Mouse (Mus musculus) retina, postnatal 7 days (tissue): Measurements from ENCODE around the gene Atp1a2.

Experiments used
- DNase-seq: peaks from one replicate; pipeline ENCODE4 v3.0.0-alpha.2; 2012; ENCODE audit warnings: low read depth, low spot score

The Atp1a2 gene

DNA sequence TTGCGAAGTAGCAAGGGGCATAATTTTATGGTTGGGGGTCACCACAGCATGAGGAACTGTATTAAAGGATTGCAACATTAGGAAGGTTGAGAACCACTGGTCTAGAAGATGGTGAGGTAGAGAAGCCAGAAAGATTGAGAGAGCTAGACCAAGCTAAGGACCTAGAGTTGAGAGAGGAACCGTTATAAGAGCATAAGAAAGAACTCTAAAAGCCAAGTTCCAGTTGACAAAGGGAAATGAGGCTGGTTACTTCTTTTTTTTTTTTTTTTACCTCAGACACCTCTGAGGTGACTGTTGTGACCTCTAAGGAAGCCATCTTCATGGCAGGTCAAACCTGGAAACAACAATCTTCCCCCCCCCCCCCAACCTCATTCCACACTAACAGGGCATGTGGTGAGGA, 7.3 kb upstream of the Atp1a2 start:
- no peak for DNase-seq

DNA sequence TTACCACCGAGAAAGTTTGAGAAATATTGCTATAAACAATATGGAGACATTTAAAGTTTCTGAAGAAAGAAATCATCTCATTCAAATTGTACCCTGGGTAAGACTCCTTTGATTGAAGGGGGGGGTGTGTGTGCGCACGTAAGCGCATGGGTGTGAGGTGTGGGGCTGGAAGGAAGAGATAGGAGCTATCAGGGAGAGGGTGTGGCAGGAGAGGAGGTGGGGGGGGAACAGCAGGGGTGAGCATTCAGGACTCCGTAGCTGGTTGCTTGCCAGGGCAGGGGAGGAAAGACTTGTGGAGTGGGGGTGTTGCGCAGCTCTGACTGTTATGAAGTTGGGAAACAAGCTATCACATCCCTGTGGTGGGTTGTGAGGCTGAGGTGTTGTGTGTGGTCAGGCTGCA, 6.6 kb upstream of the Atp1a2 start:
- DNase-seq: no peak

DNA sequence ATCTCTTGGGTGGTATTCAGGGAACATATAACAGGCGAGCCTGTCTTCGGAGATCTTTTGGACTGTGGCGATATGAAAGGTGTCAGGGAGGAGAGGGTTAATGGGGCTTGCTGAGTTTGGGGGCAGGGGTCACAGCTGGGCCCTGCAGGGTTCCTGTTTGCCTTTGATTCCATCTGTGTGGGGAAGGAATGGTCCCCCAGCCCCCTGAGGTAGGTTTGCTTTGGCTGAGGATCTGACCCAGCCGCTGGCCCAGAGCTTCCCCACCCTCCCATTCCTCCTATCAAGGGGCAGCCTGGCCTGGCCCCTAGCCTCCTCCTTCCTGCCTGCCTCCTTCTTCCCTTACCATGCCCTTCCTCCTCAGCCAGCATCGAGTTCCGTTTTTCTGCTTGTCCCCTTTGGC, 5.0 kb upstream of the Atp1a2 start:
- no peak for DNase-seq

DNA sequence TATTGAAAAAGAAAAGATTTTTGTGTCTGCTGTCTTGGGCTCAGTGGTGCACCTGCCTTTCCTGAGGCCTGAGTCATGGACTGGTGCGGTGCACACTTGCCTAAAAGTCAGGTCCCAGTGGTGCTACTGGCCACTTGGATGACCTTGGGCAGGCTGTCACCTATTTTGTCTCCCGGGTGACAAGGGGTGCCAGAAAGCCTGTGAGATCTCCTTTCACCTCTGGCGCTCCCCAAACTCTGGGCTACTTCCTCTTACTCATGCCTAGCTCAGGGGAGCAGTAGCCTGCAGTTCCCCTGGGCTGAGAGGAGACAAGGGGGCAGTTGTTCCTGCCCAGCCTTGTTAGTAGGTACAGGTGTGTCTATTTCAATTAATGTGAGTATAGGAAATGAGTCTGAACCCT, 4.4 kb upstream of the Atp1a2 start:
- no peak for DNase-seq

DNA sequence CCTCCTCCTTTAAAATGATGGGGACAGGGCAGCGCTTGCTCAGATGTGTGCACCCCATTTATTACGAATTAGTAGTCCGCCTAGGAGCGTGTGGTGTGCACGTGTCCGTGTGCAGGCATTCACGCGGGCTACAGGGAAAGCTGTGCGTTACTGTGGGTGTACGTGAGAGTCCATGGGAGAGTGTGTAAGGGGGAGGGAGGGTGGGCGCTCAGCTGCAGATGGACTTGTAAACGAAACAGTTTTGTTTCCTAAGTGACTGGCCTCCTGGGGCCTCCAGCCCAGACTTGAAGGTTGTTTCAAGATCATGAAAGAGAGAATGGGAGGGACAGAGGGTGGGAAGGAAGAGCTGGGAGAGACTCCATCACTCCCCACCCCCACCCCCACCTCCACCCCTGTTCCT, 3.3 kb upstream of the Atp1a2 start:
- no peak for DNase-seq

DNA sequence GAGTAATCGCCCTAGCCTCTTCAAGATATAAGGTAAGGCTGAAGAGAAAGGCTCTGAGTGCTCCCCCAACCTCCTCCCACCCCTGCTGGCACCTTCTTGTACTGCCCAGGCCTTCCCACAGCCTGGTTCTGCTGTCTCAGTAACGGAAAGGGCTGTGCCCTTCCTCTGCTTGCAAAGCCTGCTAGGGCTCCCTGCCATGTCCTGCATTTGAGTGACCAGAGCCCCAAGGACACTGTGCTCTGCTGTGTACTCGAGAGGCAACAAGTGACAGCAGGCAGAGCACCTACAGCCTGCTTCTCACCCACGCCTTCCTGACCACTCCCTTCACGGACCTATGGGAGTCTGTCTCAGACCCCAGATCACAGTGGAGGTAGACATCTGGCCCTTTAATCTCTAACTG, 2.4 kb upstream of the Atp1a2 start:
- DNase-seq: no peak

DNA sequence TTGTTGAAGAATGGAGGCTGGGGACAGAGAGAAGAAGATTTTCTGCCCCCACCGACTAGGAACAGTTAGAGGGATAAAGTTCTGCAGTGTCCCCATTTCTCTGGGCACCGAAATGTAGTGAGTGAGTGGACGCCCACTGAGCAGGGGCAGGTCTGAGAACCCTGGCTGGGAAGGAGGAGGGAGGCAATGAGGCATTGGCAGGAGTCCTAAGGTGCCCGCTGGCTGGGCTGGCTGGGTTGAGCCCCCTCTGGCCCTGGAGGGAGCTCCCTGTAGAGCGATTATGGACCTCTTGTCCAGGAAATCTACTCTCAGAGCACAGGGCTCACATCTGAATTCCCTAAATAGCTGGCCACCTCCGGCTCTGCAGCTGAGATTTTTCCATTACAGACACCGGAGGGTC, 1.7 kb upstream of the Atp1a2 start:
- no peak for DNase-seq

DNA sequence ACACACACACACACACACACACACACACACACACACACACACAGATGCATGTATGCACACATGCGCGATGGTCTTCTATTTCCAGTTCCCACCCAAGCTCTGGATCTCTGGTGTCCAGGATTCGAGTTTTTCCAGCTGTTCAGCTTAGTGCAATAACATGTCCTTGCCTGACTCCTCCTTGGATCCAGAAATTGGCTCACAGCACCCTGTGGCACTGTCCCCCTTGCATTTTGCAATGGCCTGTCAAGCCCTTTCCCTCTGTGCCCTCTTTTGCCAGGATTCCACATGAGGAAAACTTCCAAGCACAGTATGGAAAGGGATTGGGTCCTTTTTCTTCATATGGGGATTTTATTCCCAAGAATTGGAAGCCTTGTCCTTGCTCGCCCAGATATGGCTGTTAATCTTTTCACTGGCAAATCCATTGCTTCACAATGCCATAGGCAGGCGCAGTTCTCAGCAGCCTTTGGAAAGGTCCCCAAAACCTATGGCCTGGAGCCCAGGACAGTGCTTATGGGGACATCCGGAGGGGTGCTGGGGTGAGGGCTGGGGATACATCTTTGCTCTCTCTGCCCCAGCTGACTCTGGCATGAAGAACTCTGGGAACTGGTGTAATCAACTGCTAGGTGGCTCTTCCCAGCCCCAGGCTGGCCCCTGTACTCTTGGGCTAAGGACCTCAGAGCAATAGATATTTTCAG, 901 bp downstream of the Atp1a2 start:
- DNase-seq: no peak

DNA sequence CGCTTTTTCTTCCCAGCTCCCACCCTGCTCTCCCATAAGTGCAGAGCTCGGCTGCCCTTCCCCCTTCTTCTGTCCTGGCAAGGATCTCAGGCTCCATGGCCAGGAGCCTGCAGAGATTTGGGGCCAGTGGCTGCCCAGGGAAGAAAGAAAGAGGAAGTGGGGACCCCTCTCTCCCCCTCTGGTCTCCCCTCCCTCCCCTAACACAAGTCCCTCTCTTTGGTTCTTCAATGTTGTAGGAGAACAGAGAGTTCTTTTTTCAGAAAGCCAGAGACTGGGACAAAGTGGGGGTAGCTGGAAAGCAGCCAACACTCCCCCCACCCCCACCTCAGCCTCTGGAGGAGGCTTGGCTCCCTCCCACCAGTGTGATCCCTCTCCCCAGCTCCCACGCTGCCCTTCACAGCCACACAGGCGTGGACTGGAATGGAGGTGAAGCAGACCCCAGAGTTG, 2.1 kb downstream of the Atp1a2 start:
- DNase-seq: no peak

DNA sequence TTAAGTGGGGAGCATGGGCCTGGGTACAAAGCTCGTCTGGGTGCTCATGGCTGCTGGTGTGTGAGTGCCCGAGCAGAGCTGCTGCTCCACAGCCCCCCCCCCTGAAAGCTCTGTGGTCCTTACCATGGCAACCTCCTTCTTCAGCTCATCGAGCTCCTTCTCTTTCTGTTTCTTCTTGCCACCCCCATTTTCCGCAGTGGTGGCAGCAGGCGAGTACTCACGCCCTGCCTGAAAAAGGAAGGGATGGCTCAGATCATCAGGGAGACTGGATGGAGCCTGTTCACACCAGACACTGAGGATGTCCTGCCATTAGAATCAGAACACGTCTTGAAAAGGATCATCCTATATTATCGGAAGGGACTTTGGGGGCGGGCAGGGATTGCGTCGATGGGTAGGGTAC, 4.4 kb downstream of the Atp1a2 start:
- no peak for DNase-seq

DNA sequence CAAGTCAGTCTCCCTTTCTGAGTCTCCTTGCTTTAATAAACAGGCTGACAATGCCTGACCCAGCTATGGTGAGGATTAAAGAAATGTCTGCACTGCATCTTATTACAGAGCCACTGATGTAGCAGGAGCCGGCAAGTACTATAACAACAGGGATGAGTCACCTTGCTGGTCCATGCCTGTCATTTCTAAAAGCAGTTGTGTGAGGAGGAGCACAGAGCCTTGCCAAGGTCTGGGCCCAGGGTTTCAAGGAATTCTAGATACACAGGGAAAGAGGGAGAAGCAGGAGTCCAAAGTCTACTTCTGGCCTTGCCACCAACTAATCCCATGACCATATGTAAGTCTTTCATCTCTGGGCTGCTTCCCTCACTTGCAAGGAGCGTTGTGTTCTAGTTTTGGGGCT, 5.0 kb downstream of the Atp1a2 start:
- no peak for DNase-seq

DNA sequence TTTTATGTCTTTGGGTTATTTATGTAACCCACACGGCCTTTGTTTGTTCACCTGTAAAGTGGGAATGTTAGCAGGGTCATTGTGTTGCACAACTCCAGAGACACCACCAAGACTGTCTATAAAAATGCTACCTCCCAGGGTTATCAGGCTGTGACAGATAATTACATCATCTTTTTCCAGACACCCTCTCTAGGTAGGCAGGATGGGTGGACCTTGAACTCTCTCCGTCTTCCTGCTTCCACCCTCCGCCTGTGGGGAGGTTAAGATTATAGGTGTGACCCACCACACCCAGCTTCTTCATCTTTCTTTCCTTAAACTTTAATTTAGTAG, 8.3 kb downstream of the Atp1a2 start:
- DNase-seq: no peak

DNA sequence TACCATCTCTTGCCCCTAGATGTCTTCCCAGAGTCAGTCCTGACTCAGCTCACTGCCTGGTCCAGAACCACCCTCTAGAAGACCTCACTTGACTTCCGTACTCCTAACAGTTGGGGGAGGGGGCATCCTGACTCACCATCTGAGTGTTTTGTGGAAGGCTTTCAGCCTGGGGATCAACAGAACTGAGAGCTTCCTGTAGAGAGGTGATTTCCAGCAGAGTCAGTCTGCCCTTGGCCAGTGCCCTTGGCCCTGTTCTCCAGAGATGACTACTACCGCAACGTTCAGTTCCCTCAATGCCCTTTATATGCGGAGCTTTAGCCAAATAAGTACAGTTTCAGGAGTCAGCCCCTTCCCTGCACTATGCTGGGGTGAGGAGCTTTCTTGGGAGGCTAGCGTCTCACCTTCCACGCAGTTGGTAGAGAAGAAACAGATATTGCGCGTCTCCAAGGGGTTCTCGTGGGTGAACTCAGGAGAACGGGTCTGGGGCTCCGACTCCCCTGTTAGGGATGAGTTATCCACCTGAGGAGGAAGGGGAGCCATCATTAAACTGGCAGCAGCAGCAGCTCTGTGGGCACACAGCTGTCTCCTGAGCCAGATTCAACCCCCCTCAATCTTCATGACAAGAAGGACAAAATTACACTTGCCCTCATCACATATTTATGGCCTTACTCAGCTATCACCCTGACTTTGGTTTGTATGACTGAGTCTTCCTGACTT, 8.8 kb downstream of the Atp1a2 start:
- DNase-seq: no peak

DNA sequence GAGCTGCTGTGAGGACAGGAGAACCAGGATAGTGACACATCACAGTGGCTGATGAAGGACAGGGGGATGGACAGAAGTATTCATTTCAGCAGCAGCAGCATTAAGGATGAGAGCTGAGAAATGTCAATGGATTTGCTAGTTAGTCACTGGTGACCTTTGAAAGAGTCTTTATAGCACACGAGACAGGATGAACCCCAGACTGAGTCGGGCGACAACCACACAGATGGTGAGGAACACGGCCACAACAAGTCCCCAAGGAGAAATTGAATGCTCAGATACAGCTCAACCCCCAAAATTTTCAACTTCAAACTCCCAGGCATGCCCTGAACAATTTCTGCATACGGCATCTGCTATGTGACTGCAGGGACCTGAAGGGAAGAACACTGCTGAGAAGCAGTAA, 11.1 kb downstream of the Atp1a2 start:
- DNase-seq: no peak

DNA sequence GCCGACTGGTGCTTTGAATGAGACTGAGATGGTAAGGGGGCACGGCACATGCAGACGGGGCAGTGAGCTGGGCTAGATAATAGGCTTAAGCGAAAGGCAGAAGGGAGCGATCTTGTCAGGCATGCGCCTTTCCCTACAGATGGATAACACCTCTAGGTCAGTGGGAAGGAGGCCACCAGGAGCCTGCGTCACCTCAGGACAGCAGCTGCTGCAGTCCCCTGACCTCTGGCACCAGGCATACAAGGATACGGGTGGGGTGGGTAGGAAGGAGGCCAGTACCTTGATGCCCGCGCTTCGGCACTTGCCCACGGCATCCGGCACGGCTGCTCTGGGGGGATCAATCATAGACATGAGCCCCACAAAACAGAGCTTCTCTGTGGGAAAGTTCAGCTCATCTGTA, 13.6 kb downstream of the Atp1a2 start:
- peak; percentile 14 for DNase-seq

DNA sequence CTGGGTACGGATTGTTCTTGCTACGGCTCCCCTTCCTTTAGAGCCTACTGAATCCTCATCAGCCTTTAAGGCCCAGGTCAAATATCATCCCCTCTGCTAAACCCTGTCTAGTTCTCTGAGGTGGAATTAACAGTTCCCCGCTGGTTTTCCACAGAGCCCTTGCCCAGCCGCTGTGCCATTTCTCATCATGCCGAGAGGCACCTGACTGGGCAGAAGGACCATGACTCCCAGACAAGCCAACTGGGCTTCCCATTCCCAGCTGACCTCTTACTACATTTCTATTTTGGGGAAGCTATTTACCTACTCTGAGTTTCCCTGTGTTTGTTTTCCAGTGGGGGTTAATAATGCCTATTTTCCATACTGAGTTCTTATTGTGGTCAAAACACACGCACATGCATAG, 14.8 kb downstream of the Atp1a2 start:
- no peak for DNase-seq

DNA sequence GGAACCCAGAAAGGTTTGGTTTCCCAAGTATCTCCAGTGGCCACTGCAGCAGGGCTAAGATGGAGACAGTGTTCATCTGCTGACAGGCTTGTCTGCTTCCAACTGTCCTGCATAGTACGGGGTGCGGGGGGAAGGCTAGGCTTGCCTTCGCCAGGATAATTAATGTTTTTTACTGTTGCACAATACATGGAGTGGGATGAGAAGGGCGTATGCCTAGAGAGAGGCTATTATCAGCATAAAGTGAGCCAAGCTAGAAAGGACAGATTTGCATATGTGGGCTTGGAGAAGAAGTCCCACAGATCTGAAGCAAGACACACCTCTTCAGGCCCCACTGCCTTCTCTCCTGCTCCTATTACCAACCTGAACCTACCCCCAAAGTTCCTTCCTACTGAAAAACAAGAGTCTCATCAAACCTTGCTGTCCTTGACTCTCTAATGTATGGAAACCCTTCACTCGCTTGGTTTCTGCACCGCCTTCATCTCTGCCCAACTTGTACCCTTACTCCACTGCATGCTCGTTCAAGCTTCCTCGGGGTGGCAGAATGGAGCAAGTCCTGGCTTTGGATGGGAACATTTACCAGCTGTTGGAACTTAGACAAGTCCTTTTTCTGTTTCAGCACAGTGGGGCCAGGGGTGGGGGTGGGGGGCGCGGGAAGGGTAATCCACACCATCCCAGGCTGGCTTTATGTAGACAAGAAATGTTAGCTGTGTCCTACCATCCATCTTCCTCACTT, 16.2 kb downstream of the Atp1a2 start:
- no peak for DNase-seq

DNA sequence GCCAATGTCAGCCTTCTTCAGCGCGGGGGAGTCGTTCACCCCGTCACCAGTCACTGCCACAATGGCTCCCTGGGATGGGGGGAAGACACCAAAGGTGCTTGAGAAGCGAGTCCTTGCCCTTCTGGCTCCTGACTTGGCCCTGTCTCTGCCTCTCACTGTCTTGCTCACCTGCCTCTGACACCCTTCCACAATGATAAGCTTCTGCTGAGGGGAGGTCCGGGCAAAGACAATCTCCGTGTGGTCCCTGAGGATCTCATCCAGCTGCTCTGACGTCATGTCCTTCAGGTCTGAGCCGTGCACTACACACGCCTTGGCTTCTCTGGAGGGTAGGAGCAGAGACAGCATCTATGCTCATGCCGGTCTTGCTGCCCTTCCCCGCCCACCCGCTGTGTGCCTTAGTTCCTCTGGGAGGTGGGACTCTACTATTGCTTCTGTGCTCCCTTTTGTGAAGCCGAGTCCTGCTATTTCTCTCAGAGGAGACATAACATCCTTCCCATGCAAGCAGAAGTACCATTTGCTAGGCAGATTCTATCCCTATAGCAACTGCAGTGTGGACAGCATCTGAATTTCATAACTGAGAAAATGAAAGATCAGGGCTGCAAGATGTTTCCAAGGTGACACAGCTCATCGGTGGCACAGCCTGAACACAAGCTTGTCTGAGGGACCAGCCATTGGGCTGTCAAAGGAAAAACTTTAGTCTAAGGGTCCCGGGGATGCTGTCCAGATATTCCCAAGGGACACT, 17.9 kb downstream of the Atp1a2 start:
- DNase-seq: no peak

DNA sequence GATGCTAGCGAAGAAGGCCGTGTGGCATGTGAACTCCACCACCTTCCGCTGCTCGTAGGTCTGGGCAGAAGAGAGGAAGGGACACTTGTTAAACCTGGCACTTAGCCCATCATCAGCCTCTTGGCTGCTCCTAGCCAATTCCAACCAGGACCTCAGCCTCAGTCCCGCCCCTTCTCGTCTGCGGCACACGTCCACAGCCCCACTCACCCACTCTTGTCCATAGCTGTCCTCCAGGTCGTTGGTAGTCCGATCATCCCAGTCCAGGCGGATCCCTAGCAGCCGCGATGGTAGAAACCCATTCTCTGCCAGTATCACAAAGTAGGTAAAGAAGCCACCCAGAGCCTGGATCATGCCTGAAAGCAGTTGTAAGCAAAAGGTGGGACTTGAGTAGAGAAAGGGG, 19.5 kb downstream of the Atp1a2 start:
- DNase-seq: no peak

DNA sequence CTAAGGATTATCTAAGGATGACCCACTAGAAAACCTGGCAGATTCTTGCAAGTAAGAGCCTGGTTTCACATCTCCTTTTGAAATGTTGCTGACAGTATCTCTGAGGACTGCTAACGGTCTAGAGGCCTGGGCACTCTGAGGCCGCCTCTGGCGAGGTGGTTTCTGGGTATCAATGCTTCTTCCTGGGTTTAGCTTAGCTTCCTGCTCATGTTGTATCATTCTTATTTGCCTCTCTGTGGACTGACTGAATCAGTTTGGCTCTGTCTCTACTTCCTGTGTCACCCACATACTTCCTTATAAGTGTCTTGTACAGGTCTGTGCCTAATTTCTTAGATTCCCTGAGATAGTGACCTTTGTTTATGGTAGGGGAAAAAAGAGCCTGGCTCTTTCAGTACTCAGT, 20.7 kb downstream of the Atp1a2 start:
- DNase-seq: no peak

DNA sequence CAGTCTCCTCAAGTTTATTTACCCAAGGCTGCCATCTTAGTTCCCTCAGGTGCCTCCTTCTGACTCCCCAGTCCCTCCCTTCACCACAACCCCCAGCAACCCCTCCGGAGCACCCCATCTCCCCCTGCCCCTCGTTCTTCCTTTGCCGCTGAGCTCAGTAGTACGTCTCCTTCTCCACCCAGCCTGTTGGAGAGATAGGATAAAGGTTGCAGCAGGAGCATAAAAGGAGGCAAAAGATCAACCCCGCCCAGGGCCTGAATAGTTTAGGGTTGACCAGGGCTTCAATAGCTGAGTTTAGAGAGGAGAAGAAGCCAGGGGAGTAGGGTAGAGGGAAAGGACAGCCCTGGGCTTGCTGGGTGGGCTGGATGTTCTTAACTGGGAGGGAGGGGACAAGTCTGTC, 23.3 kb downstream of the Atp1a2 start:
- no peak for DNase-seq

DNA sequence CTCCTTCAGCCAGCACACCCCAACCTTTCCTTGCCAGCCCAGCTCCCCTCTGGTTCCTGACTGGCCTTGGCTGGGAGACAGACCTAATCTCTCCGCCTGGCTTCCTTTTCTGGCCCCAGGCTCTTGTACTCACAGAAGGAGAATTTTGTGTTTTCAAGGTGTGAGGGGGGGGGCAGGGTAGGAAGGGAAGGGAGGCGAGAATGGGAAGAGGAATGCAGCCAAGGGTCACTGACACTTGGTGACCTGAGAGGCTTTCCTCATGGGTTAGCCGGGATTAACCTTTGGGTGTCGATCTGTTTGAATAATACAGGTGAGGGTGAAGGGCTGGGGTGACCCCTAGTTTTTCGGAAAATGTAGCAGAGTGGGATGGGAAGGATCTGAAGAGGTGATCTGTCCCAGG, 23.7 kb downstream of the Atp1a2 start:
- DNase-seq: no peak
